Mouse (Mus musculus) cerebellum, adult 8-10 months (tissue): Measurements from ENCODE around the gene Fthl17f.
A peak's percentile ranks its signal among the peaks of the same experiment; 100 is the strongest.
"Not testable (repeated sequence)": the region's sequence is repeated elsewhere in the genome, so short reads cannot be mapped to it uniquely, and the experiment has no call there.

Experiments used
- DNase-seq: peaks from one replicate; pipeline ENCODE4 v3.0.0; 2022

Gene Fthl17f

DNA sequence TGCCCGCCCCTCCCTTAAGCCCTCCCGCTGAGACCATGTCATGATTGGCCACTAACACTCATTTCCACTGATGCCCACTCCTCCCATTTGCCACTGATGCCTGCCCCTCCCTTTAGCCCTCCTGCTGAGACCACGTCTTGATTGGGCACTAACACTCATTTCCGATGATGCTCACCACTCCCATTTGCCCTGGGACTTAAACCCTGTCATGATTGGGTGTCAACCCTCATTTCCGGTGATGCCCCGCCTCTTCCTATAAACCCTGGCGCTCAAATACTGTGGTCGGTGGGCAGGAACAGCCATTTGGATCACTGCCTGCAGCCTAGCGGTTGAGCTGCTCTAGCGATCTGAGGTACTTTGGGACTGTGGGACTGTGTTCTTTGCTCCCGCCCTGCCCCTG is at the start of gene Fthl17f:
Fthl17f (plus strand) TSS at position 301 of the 400 bp plus-strand sequence.
- not testable (repeated sequence) for DNase-seq

DNA sequence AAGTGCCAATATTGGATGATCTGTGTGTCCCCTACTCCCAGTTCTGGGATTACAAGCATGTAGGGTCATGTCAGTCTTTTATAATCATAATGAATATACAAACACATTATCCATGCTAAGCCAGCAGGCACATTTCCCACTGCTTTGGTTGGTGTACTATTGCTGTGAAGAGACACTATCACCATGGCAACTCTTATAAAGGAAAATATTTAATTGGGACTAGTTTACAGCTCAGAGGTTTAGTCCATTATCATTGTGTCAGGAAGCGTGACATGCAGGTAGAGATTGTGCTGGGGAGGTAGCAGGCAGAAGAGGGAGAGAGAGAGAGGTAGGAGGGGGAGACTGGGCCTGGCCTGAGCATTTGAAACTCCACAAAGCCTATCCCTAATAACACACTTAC is 46.7 kb upstream of the Fthl17f start:
- DNase-seq: no peak

DNA sequence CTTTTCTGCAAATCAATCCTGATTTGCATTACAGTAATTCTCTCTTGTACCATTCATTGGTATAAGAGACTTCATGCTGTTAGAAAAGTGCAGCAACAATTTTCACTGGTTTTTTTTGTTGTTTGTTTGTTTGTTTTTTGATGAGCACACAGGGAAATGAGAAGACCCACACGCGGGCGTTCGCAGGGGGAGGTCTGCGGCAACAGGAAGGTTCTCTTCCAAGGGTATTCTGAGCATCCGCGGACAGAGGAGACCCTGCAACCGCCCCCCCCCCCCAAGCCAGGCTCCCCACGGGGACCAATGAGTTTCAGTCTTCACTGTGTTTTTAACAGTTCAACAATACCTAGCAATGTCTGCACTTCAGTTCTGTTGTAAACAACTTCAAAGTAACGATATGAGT is 43.3 kb upstream of the Fthl17f start:
- DNase-seq: no peak

DNA sequence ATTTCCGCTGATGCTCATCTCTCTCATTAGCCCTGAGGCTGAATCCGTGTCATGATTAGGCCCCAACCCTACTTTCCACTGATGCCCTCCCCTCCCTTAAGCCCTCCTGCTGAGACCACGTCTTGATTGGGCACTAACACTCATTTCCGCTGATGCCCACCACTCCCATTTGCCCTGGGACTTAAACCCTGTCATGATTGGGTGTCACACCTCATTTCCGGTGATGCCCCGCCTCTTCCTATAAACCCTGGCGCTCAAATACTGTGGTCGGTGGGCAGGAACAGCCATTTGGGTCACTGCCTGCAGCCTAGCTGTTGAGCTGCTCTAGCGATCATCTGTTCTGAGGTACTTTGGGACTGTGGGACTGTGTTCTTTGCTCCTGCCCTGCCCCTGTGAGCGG is 29.6 kb upstream of the Fthl17f start, which contains the start of gene Fthl17e:
Fthl17e (plus strand) TSS at position 301 of the 400 bp plus-strand sequence.
- DNase-seq: not testable (repeated sequence)

DNA sequence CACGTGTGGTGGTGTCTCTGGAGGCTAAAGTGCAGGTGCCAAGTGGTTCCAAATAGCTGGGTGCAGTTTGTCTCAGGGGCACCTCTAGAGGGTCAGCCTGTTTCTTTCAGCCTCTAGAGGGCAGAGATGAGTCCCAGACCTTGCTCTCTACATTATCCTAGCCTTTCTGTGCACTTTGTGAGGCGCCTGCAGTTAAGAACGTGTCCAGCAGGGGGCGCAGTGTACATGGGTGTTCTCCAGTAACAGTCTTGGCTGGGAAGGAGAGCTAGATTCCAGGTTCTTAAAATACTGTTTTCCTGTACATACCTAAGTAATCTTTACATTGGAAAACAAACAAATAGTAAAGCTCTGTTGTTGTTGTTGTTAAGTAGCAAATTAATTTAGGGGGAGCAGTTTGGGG is 21.2 kb upstream of the Fthl17f start:
- not testable (repeated sequence) for DNase-seq

DNA sequence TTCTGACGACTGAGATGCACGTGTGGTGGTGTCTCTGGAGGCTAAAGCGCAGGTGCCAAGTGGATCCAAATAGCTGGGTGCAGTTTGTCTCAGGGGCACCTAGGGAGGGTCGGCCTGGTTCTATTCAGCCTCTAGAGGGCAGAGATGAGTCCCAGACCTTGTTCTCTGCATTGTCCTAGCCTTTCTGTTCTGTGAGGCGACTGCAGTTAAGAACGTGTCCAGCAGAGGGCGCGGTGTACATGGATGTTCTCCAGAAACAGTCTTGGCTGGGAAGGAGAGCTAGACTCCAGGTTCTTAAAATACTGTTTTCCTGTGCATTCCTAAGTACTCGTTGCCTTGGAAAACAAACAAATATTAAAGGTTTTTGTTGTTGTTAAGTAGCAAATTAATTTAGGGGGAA is 1.9 kb upstream of the Fthl17f start:
- DNase-seq: peak; percentile 70

DNA sequence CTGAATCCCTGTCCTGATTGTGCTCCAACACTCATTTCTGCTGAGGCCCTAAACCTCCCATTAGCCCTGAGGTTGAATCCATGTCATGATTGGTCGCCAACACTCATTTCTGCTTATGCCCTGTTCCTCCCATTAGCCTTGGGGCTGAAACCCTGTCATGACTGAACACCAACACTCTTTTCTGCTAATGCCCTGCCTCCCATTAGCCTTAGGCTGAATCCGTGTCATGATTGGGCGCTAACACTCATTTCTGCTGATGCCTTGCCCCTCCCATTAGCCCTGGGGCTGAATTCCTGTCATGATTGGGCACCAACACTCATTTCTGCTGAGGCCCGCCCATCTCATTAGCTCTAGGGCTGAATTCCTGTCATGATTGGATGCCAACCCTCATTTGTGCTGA is 714 bp upstream of the Fthl17f start:
- no peak for DNase-seq

DNA sequence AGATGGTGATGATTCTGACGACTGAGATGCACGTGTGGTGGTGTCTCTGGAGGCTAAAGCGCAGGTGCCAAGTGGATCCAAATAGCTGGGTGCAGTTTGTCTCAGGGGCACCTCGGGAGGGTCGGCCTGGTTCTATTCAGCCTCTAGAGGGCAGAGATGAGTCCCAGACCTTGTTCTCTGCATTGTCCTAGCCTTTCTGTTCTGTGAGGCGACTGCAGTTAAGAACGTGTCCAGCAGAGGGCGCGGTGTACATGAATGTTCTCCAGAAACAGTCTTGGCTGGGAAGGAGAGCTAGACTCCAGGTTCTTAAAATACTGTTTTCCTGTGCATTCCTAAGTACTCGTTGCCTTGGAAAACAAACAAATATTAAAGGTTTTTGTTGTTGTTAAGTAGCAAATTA is 14.9 kb downstream of the Fthl17f start:
- peak; percentile 37 for DNase-seq

DNA sequence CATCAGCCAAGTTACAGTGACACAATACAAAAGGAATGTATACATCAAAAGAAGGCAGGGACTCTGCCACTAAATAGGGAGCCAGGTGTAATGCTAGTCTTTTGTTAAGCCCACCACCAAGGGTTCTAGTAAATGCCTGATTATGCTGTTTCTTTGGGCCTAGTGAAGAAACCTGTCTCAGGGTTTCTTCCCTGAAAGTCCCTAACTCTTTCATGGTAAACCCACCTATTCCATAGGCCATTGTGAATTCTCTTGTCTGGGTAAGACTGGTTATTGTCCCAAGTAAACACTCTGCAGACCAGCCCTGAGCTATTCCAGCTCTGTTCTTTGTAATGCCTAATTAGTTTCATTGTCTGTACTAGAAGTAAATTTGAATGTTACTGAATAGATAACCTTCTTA is 32.3 kb downstream of the Fthl17f start:
- not testable (repeated sequence) for DNase-seq

DNA sequence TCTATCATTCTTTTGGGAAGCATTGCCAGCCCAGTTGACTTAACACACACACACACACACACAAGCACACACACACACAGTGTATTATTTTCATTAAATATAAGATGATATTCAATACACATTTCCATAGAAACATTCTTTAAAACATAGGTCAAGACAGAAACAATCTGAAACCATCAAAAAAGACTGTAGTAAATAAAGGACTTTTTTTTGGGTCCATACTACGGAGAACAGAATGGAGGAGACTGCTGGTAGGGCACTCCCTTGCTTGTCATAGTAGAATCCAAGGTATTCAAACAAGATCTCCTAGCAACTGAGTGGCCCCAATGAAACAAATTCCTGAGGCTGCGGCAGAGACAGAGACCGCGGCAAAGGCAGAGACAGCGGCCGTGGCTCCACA is 41.4 kb downstream of the Fthl17f start, which contains the start of gene 4930402K13Rik:
4930402K13Rik (plus strand) TSS at position 301 of the 400 bp plus-strand sequence.
- no peak for DNase-seq

DNA sequence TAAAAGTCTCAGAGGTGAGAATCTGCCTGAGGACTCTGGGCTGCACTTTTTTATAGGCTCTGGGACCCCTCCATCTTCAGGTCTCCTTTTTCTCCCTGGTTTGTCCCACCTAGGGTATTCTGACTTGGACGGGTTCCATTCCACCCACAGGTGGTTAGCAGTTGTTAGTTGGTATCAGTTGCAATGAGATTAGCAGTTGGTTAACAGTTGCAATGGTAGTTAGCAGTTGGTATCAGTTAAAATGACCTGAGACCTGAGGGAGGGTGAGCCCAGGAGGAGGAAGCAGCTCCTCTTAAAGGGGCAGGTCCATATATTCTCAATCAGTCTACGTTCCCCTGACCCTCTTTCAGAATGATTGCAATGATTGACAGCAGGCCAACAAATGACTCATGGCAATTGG is 47.6 kb downstream of the Fthl17f start:
- no peak for DNase-seq
